Mouse (Mus musculus) cerebellum, postnatal 10 days (tissue): ENCODE data around the gene Mapk3.
"Not testable (repeated sequence)": the region's sequence is repeated elsewhere in the genome, so short reads cannot be mapped to it uniquely, and the experiment has no call there.

ENCODE experiments used
- DNase-seq, 2 experiments: peaks; one replicate each; pipeline ENCODE4 v3.0.0; 2021; ENCODE audit warnings: mixed read lengths in 2 of 2

The Mapk3 gene

DNA sequence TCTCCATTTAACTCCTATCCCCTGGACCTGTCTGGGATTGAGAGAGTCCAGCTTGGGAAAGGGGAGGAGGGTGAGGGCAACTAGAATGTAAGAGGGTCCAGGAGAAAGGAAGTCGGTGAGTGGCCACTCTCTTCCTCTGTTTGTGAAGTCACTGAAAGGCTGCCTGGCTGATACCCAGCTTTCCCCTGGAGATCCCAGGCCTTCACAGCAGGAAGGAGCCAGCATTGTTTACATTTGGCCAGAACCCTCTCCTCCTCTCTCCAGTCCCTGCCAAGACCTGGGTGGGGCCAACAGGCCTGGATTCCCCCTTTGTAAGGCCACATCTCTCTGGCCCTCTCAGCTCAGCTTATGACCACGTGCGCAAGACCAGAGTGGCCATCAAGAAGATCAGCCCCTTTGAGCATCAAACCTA, 996 bp downstream of the Mapk3 start:
- DNase-seq, result peak; percentile 73 to 81

DNA sequence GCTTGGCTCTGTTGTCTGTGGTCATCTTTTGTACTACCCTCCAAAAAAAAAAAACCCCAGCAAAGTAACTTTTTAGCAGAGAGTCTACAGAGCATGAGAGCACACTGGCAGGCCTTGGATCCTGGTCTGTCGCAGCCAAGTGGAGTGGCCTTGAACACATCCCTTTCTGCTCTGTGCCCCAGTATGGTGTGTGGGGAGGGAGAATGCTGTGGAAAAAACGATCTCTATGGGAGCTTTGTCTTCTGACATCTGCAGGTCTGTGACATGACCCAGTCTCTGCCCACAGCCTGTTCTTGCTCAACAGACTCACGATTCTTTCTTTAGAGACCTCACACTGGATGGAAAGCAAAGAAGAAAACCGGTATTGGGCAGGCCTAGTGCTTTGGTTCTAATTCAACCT, 1.6 kb downstream of the Mapk3 start:
- no peak for DNase-seq

DNA sequence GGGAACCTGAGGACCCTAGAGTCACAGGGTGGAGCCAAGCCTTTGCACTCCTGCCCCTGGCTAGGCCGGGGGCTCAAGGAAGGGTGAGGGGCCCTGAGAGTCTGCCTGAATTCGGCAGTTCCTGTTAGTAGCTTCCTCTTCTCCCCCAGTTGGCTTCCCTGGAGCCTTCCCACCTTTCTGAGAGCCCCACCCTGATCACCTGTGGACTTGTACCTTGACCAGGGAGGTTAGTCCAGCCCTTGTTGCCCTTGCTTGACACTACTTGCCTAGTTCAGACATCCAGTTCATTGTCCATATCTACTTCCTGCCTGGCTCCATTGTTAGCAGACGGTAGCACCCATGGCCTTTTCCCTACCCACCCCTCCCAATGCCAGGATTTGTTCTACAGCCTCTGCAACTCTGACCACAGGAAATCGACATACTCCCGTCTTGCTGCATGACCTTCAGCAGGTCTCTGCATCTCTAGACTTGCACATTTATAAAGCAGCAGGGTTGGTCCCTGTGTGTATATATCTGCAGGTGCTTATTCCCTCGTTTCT, 2.2 kb downstream of the Mapk3 start:
- no peak for DNase-seq

DNA sequence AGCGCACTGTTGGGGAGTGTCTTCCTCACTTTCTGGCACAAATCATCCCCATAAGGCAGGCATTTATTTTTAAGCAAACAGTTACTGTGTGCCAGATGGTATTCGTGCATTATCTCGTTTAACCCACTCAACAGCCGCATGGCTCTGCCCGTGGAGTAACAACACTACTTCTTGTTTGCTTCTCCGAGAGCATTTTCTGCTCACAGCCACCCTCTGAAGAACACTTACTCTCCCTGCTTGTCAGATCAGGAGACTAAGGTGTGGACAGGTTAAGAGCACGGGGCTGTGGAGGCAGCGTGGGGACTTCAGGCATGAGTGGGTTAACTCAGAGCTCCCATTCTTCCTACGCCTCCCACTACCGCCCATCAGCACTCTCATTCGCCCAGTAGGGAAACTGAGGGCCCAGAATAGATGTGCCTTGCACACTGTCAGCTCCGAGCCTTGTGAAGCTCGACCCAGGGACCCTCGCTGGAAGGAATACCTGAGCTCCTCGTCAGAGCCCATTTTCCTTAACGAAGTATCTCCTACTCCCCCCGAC, 3.1 kb downstream of the Mapk3 start:
- no peak for DNase-seq

DNA sequence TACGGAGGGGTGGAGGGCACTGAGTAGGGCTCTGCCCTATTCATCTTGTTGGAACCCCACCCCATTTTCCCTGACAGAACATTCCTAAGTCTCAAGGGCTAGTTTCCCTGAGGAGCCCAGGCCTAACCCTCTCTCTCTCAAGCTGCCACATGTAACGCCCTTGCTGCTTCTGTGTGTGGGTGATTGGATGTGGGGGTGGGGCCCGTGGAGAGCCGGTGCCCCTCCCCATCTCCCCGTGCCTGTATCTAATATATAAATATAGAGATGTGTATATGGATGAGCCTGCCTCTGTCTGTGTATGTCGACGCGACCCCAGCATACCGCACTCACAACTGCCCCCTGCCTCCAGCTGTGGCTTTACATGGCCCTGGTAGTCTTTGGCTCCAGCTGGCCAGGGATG, 6.1 kb downstream of the Mapk3 start:
- no peak for DNase-seq

DNA sequence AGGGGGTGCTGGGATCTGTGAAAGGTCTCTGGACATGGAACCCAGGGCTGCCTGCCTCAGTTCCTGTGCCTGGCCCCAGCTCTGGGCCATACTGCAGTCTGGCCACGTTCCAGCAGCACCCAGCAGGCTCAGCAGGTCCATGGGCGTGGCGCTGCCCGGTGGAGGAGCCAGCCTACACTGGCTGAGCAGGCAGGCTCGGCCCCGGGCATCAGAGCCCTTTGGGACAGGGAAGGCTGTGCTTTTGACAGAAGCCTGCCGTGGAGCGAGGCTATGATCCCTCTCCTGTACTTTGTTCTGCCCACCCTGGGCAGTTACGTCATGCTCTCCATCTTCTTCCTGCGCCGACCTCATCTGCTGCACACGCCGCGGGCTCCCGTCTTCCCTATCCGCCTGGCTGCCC, 6.8 kb downstream of the Mapk3 start, which contains the start of gene Gdpd3:
Gdpd3 (plus strand) TSS at position 134 of the 400 bp plus-strand sequence.
- no peak for DNase-seq

DNA sequence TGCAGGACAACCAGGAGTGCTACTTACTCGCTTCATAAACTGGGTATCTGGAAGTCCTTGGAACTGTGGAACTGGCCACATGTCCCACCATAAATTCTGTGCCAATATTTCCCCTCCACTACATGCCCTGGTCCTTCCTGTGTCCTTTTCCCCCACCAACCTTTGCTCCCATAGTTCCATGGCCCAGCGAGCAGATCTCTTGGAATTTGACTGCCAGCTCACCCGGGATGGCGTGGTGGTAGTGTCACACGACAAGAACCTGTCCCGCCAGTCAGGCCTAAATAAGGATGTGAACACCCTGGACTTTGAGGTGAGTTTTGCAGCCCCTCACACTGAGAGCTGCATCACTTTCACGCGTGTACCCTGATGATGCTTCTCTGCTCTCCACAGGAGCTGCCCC, 7.6 kb downstream of the Mapk3 start:
- DNase-seq, result no peak

DNA sequence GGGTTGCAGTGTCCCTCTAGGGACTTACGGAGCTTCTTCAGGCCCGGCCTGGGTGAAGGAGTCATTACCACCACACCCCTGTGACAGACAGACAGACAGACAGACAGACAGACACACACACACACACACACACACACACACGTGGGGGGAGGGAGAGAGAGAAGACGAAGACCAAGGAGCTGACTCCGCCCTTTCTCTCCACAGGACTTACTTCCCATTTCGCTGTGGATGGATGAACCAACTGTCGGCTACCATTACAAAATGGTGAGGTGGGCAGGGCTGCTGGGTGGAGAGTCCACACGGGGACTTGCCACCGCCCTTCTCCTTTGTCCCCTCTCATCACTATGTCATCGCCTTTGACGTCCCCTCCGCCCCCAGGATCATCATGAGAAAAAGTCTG, 11.4 kb downstream of the Mapk3 start:
- no peak for DNase-seq

DNA sequence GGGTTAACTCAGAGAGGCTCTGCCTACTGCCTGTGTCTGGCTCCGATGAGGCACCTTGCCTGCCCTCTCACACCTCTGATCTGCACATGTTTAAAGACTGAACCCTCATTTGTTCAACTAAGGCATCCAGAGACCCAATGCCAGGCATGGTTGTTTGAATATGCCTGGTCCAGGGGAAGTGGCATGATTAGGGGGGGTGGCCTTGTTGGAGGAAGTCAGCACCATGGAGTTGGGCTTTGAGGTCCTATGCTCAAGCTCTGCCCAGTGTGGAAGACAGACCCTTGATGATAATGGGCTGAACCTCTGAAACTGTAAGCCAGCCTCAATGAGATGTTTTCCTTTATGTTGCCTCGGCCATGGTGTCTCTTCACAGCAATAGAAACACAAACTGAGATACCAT, 13.9 kb downstream of the Mapk3 start:
- DNase-seq, result no peak

DNA sequence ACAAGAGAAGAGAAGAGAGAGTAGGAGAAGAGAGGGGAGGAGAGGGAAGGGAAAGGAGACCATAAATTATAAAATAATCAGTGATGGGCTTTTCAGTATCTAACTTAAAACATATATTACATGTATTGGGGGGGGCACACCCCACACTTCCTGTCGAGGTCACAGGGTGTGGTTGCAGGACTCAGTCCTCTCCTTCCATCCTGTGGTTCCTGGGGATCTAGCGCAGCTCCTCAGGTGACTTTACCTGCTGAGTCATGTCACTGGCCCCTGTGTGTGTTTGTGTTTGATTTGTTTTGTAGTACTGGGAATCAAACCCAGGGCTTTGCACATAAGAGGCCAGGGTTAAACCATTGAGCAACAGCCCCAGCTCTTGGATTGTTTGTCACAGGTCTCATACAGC, 15.1 kb downstream of the Mapk3 start:
- DNase-seq, result no peak

DNA sequence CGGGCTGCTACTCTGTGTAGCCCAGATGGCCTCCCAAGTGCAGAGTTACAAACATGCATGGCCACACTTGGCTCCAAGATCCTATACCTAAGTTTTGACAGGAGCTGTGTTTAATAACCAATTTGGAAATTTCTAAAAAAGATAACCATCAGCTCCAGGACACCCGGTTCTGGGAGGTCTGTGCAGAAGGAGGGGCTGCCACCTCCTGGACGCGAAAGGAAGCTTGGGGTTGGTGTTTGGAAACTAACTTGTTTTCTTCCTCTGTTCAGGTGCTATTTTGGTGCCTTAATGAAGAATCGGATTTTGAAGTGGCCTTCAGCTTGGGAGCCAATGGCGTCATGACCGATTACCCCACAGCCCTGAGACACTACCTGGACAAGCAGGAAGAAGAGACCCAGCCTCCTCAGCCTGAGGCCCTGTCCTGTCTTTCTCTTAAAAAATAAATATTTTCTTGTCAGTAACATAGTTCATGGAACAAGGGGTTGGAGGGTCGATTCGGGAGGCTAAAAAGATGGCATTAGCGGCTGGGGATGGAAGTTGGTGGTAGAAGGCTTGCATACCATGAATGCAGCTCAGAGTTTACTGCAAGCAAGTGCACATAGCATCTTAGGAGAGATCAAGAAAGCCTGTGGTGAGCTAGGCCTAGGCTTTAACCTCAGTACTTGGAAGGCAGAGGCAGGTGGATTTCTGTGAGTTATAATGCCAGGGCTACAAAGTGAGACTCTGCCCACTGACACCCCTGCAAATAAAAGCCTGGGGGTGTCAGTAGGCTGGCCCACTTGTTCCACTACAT, 16.0 kb downstream of the Mapk3 start:
- DNase-seq, result no peak

DNA sequence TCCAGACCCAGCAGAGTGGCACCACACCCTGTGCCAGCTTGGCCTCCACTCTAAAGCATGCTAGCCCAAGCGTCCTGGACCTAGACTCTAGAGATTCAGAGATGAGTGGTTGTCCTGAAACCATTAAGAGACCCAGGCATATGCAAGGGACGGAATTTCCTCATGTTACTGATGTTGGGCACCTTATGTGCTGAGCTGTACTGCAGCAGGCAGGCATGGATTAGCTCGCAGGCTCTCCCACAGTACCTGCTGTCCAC, 16.5 kb downstream of the Mapk3 start:
- no peak for DNase-seq

DNA sequence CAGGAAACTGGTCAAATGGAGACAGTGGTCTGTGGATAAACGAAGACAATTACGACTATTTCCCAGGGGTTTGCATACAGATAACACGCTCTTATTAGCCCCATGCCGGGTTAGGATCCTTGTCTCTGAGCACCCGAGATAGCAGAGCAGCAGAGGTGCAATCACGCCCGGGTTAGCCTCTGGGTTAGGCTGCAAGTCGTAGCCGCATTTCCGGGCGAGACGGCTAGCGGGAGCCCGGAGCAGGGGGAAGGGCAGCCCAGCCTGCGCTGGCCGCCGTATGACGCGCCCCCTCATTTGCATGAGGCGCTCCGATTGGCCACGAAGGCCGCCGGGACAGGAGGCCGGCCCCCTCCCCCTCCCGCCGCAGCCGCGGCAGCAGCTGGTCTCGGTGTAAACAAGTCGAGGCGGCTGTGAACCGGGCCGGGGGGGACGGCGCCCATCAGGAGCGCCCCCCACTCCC, 17.2 kb downstream of the Mapk3 start, which contains the start of gene Ypel3:
Ypel3 (plus strand) TSS at position 358 of the 460 bp plus-strand sequence.
- peak; percentile 98 for DNase-seq

DNA sequence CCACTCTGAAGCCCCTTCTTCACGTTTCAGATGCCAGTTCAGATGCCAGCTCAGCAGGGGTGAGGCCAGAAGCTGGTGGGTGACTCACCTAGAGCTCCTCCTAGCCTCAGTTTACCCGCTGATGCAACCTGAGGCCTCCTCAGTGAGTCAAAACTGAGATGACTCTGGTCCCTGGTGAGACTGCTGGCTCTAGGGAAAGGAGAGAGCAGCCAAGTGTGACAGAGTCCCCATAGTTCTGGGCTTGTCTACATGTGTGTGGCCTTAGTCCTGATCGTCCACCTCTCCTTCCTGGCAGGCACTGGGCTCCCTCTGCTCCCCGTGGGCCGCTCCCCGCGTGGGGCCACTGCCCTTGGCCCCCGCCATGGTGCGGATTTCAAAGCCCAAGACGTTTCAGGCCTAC, 18.1 kb downstream of the Mapk3 start:
- DNase-seq, result peak; percentile 64 to 66

DNA sequence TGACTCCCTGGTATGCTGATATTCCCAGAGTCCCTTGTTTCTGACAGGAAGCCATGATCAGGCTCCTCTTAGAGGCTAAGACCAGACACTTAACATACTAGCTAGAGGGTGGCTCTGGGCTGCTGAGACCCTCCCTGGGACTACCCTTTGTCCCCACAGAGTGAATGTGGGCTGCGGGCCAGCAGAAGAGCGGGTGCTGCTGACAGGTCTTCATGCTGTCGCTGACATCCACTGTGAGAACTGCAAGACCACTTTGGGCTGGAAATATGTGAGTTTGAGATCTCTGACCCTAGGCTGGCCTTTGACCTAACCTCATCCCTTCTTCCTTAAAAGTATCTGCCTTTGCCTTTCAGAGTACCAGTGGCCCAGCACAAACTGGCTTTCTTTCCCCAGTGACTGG, 18.7 kb downstream of the Mapk3 start:
- peak in 1 of 2 experiments; percentile 44 for DNase-seq

DNA sequence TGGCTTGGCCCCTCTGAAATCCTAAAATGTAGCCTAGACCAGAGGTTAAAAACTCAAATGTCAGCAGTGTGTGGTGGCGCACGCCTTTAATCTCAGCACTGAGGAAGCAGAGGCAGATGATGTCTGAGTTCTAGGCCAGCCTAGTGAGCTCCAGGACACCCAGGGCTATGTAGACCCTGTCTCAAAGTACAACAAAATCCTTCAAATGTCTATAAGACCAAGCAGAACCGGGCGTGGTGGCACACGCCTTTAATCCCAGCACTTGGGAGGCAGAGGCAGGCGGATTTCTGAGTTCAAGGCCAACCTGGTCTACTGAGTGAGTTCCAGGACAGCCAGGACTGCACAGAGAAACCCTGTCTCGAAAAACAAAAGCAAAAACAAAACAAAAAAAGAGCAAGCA, 19.7 kb downstream of the Mapk3 start:
- DNase-seq, result not testable (repeated sequence)

DNA sequence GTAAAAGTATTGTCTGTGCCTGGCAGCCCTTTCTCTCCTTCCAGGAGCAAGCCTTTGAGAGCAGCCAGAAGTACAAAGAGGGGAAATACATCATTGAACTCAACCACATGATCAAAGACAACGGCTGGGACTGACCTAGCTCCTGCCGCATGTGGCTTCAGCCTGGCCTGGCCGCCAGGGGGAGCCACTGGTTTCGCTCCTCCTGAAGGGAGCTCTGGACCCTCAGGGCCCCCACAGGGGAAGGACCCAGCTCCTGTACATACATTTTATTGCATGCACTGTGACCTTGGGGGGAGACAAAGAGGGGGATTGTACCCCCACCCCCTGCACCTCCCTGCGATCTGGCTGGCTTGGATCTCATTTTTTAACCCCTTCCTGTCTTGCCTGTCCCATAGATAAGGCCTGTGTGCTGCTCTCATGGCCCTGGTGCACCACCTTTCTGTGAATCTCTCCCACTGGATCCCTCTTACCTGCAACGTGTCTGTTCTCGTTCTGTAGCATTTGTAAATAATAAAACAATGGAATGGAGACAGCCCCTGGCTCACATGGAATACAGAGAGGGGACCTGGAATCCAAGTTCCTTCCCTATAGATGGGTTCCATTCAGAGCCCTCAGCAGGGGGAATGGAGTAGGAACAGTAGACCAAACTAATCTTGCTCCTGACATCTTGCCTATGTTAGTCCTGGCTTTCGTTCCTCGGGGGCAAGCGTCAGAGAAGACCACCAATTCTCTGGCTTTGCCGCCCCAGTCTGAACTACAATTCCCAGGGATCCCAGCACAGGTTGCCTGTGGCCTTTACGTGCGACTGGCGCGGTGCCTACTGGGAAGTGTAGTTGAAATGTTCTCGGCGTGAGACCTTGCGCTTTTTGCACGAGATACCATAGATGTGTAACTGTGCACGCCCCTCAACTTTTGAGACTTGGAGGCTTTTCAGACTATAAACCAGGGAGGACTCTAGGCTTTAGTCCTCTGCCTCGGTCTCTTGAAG, 20.9 kb downstream of the Mapk3 start:
- DNase-seq, result peak; percentile 96 to 97

DNA sequence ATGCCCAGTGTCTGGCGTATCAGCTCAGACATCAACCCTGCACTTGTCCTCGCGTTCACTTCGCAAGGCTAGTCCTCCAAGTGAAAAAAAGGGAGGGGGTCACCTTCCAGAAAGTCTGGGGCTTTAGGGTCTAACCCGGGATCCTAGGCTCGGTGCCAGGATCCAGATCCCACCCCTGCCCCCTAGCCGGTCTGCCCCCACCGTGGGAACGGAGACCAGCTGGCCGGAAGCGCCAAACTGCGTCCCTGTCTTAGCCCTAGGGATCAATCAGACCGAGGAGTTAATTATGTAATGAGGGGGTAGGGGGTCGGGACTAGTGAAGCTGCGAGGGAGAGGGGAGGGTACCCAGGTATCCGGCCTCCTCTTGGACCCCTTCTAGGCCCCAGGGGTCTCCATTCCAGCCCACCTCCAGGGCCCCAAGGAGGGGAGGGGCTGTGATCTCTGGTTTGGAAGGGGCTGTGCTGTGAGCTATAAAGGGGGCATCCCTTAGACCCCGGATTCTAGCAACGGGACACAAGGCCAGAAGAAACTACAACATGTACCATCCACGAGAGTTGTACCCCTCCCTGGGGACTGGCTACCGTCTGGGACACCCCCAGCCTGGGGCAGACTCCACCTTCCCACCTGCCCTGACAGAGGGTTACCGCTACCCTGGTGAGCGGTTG, 21.7 kb downstream of the Mapk3 start, which contains the start of gene Tbx6:
Tbx6 (plus strand) TSS at position 513 of the 665 bp plus-strand sequence.
- peak; percentile 72 to 75 for DNase-seq

DNA sequence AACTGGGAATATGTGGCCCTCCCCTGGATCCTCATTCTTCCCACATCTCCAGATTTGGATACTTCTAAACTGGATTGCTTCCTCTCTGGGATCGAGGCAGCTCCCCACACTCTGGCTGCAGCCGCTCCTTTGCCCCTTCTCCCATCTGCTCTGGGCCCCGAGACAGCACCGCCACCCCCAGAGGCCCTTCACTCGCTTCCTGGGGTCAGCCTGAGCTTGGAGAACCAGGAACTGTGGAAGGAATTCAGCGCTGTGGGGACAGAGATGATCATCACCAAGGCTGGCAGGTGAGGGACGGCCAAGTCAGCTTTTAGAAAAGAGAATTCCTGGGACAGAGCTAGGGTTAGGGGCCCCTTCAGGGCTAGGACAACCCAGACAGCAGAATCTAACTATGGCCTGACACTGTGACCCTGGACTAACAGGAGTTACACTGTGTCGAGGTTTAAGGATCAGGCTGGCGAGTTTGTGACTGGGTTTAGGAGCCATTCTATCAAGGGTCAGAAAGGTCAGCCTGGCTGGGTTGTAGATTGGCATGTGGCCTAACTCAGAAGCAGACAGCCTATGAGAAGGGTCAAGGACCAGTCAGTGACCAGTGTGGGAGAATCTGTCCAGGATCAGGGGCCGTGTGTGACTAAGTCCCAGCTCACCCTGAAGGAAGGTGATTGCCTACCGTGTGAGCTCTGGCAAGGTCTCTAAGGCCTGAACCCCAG, 22.4 kb downstream of the Mapk3 start:
- DNase-seq, result no peak

DNA sequence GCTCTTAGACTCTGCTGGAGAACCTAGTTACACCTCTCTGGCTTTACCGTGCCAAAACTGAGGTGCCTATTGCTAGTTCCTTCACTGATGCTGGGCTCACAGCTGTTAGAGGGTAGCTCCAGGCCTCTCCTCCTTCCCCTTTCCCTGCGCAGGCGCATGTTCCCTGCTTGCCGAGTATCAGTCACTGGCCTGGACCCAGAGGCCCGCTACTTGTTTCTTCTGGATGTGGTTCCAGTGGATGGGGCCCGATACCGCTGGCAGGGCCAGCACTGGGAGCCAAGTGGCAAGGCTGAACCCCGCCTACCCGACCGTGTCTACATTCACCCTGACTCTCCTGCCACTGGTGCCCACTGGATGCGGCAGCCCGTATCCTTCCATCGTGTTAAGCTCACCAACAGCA, 23.3 kb downstream of the Mapk3 start:
- DNase-seq, result no peak

DNA sequence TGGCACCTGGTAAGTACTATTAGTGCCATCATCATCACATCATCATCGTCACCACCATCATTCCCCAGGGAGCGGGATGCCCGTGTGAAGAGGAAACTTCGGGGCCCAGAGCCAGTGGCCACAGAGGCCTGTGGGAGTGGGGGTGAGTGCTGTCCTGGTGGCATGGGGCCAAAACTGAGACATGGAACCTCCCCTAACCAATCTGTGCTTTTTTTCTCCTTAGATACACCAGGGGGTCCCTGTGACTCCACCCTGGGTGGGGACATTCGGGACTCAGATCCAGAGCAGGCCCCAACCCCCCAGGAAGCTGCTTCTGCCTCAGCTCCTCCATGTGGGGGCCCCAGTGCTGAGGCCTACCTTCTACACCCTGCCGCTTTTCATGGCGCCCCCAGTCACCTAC, 25.1 kb downstream of the Mapk3 start:
- peak; percentile 43 to 48 for DNase-seq

DNA sequence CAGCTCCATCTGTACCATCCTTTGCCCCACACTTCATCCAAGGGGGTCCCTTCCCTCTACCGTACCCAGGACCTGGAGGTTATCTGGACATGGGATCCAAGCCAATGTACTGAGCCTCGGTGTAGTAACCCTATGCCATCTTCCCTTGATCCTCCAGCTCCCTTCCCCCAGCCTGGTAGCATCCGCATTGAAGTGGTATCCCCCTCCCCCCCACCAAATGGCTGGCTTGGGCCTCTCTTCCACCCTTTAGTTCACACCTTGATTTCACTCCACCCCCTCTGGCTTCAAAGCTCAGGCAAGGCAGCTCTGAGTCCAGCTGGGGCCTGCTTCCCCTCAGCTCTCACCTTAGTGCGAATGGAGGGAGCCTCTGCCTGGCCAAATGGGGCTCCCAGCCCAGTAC, 25.7 kb downstream of the Mapk3 start:
- DNase-seq, result no peak
